Mouse (Mus musculus) heart, postnatal 0 days (tissue): ENCODE measurements at regions not wholly inside any gene's neighbourhood (a gene's known extent, or its start where the extent isn't known, plus 50 kb on each side); places are given as distances from the start of the nearest gene placed in this dataset.

ENCODE experiments used
- ATAC-seq: fragments of 200-750 bp; cut with Nextera tagmentation; 2 replicates; pipeline ENCODE4 v1.8.0; 2017; ENCODE audit warnings: low read depth, moderate number of reproducible peaks, moderate library complexity; ENCODE audit not compliant: insufficient read depth
- DNase-seq: peaks from one replicate; pipeline ENCODE4 v3.0.0-alpha.2; 2016; ENCODE audit warnings: low spot score
- H3K27ac ChIP-seq: fragments of 300-500 bp; sonication (generic); 2 replicates; pipeline ENCODE4 v1.5.1; 2014; ENCODE audit warnings: low read depth, mild to moderate bottlenecking
- H3K27me3 ChIP-seq: fragments of 300-500 bp; sonication (generic); 2 replicates; pipeline ENCODE4 v1.6.1; 2014; ENCODE audit warnings: low read length, mixed read lengths; ENCODE audit not compliant: control insufficient read depth, insufficient read depth
- H3K36me3 ChIP-seq: fragments of 300-500 bp; sonication (generic); replicated peaks from 2 replicates; pipeline ENCODE4 v1.6.1; 2014; ENCODE audit warnings: low read length, mixed read lengths; ENCODE audit not compliant: control insufficient read depth, insufficient read depth
- H3K4me1 ChIP-seq: fragments of 300-500 bp; sonication (generic); 2 replicates; pipeline ENCODE4 v1.6.1; 2014; ENCODE audit warnings: antibody characterized with exemption; ENCODE audit not compliant: control insufficient read depth, insufficient read depth
- H3K4me2 ChIP-seq: fragments of 300-500 bp; sonication (generic); 2 replicates; pipeline ENCODE4 v1.6.1; 2014; ENCODE audit warnings: low read depth, mild to moderate bottlenecking, low read length, moderate library complexity
- H3K4me3 ChIP-seq: fragments of 300-500 bp; sonication (generic); 2 replicates; pipeline ENCODE4 v1.5.1; 2014; ENCODE audit warnings: low read depth, low read length
- H3K9ac ChIP-seq: fragments of 300-500 bp; sonication (generic); replicated peaks from 2 replicates; pipeline ENCODE4 v1.6.1; 2014; ENCODE audit warnings: low read depth, low read length, mixed read lengths
- H3K9me3 ChIP-seq: fragments of 300-500 bp; sonication (generic); replicated peaks from 2 replicates; pipeline ENCODE4 v1.6.1; 2016; ENCODE audit warnings: low read length; ENCODE audit not compliant: control insufficient read depth
- CTCF ChIP-seq: IDR thresholded peaks from 2 replicates; pipeline ENCODE4 v1.5.1; 2016; ENCODE audit warnings: antibody characterized with exemption, control low read depth, low read depth
- EP300 ChIP-seq: IDR thresholded peaks from 2 replicates; pipeline ENCODE4 v1.6.1; 2016; ENCODE audit warnings: antibody characterized with exemption, low read depth
- WGBS: fragments of 180-500 bp; shearing (Covaris S2); extraction: QIAGEN DNeasy Blood & Tissue Kit; methylation state at CpG from one replicate; pipeline ENCODE4 v1.1.7; 2014; 5-methylcytosine and 5-hydroxymethylcytosine counted together

GRCm38 (mm10) chr12:110154963-110155325 is 123.9 kb upstream of the Dio3 start:
- no peak overlapping the region for H3K9ac ChIP-seq
- no peak overlapping the region for H3K4me2 ChIP-seq
- no peak overlapping the region for H3K27ac ChIP-seq
- H3K4me3 ChIP-seq = no peak overlapping the region
- no peaks in the 10 kb centered on the region for H3K36me3 ChIP-seq
- ATAC-seq = no peak
- WGBS = 54% methylated on average over 4 of the region's 4 CpGs
- H3K27me3 ChIP-seq = no peaks in the 10 kb centered on the region
- no peak for TF ChIP-seq EP300
- 0 out of 2 replicates have a peak, but pooled peaks cover 1% of the 10 kb centered on the region for H3K9me3 ChIP-seq
- H3K4me1 ChIP-seq = no peaks in the 10 kb centered on the region
- no peak for DNase-seq

DNA sequence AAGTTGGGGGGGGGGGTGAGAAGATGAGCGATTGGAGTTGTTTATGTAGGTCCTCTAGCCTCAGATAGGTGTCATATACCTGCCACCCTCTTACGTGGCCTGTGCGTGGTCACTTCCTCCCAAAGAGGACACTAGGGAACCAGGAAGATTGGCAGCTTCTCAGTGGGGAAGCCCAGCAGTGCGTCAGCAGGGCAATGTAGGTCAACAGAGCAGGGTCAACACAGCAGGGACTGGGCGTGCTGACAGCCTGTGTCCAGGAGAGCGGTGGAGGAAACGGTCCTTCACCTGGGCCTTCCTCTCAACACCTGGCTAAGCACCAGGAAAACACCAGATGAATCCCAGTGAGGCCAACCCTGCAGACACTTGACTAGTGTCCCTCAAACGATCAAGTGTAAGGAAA is 122.4 kb upstream of the Dio3 start:
- Histone ChIP-seq H3K36me3 (no peaks in the 10 kb centered on the region), H3K27me3 (no peaks in the 10 kb centered on the region), H3K4me2 (no peak overlapping the region), H3K27ac (no peak overlapping the region), H3K4me3 (no peak overlapping the region), H3K9me3 (no peaks in the 10 kb centered on the region), H3K9ac (no peak overlapping the region), H3K4me1 (no peaks in the 10 kb centered on the region)
- no peak for ATAC-seq
- TF ChIP-seq CTCF = no peak
- no peak for TF ChIP-seq EP300
- WGBS = 34% methylated on average over 8 of the region's 8 CpGs
- DNase-seq = no peak

GRCm38 (mm10) chr12:110157998-110158747 is 120.7 kb upstream of the Dio3 start:
- 73% methylated on average over 16 of the region's 16 CpGs for WGBS

DNA sequence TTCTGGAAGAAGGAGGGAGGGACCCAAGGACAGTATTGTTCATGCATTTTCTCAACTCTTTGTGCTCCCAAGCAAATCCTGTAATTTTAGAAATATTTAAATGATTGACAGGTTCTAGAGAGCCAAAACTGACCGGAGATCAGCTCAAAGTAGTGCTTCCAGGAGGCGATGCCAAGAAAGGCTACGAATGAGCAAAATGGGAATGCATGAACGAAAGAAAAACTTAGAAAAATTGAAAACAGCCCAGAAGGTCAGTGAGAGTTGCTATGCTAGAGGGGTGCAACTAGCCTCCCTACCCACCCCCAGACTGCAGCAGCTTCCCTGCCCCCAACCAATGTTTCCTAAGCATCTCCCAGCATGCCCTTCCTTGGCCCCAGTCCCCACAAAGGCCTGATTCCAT is 117.6 kb upstream of the Dio3 start:
- H3K4me2 ChIP-seq = no peak overlapping the region
- ATAC-seq = no peak
- H3K4me1 ChIP-seq = no peaks in the 10 kb centered on the region
- H3K36me3 ChIP-seq = no peaks in the 10 kb centered on the region
- TF ChIP-seq EP300 = no peak
- no peak for TF ChIP-seq CTCF
- H3K9ac ChIP-seq = no peak overlapping the region
- 81% methylated on average over 4 of the region's 4 CpGs for WGBS
- no peak for DNase-seq
- H3K27ac ChIP-seq = no peak overlapping the region
- H3K4me3 ChIP-seq = no peak overlapping the region
- no peaks in the 10 kb centered on the region for H3K27me3 ChIP-seq
- H3K9me3 ChIP-seq = no peaks in the 10 kb centered on the region

More at GRCm38 (mm10) chr12:110157998-110158747, 120.7 kb upstream of the Dio3 start:
- Histone ChIP-seq H3K9me3 (no peaks in the 10 kb centered on the region), H3K9ac (no peak overlapping the region), H3K36me3 (no peaks in the 10 kb centered on the region), H3K4me1 (no peaks in the 10 kb centered on the region), H3K4me2 (no peak overlapping the region), H3K4me3 (no peak overlapping the region), H3K27ac (no peak overlapping the region), H3K27me3 (no peaks in the 10 kb centered on the region)
- ATAC-seq = no peak
- no peak for DNase-seq
- no peak for TF ChIP-seq CTCF
- TF ChIP-seq EP300 = no peak

- no peak for TF ChIP-seq EP300
- ATAC-seq = no peak
These were observed 113.4 kb upstream of the Dio3 start for GRCm38 (mm10) chr12:110165462-110165861.

DNA sequence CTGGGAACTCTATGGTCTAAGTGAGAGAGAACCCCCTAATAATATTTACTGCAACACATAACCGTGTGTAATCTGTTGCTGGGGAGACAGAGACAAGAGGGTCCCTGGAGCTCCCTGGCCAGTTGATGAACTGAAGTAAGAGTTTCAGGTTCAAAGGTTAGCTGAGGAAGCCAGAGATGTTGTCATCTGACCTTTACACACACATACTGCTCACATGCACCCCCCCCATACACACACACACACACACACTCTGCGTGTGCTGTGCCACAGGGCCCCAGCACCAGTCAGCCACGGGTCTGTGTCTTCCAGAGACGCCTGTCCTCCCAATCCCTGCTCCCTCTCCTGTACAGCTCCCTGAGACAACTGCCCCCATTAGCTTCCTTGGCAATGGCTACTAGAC is 110.5 kb upstream of the Dio3 start:
- H3K4me2 ChIP-seq = no peak overlapping the region
- DNase-seq (no peak), ATAC-seq (no peak)
- no peaks in the 10 kb centered on the region for H3K36me3 ChIP-seq
- no peaks in the 10 kb centered on the region for H3K9me3 ChIP-seq
- no peak overlapping the region for H3K27ac ChIP-seq
- 60% methylated on average over 4 of the region's 4 CpGs for WGBS
- no peak for TF ChIP-seq EP300
- TF ChIP-seq CTCF = no peak
- H3K9ac ChIP-seq = no peak overlapping the region
- H3K27me3 ChIP-seq = no peaks in the 10 kb centered on the region
- no peak overlapping the region for H3K4me3 ChIP-seq
- H3K4me1 ChIP-seq = no peaks in the 10 kb centered on the region

More at GRCm38 (mm10) chr12:110165462-110165861, 113.4 kb upstream of the Dio3 start:
- DNase-seq = no peak
- Histone ChIP-seq H3K4me3 (no peak overlapping the region), H3K36me3 (no peaks in the 10 kb centered on the region), H3K9me3 (no peaks in the 10 kb centered on the region), H3K9ac (no peak overlapping the region), H3K27ac (no peak overlapping the region), H3K4me2 (no peak overlapping the region), H3K4me1 (no peaks in the 10 kb centered on the region), H3K27me3 (no peaks in the 10 kb centered on the region)
- 77% methylated on average over 13 of the region's 13 CpGs for WGBS
